Mouse (Mus musculus) right cerebral cortex, postnatal 14 days (tissue): Measurements from ENCODE around the gene Cdca8.
"Not testable (repeated sequence)": the region's sequence is repeated elsewhere in the genome, so short reads cannot be mapped to it uniquely, and the experiment has no call there.

ENCODE experiments used
- DNase-seq: peaks from one replicate; pipeline ENCODE4 v3.0.0; 2022

Cdca8 gene

GRCm38 (mm10) chr4:124939211-124939610 lies at the start of gene Cdca8:
Gene Cdca8 (minus strand): TSS chr4:124939311.
- DNase-seq = not testable (repeated sequence)

- no peak for DNase-seq
These were observed 49.3 kb upstream of the Cdca8 start for GRCm38 (mm10) chr4:124988382-124988781.

GRCm38 (mm10) chr4:124987711-124988097 lies 48.6 kb upstream of the Cdca8 start:
- DNase-seq = no peak

GRCm38 (mm10) chr4:124986739-124987710 lies 47.9 kb upstream of the Cdca8 start:
- no peak for DNase-seq

- DNase-seq = no peak
These were observed 46.8 kb upstream of the Cdca8 start, which contains the start of gene Rspo1 for GRCm38 (mm10) chr4:124985671-124986602. Gene Rspo1 (plus strand): TSS chr4:124986430.

- no peak for DNase-seq
These were observed 46.0 kb upstream of the Cdca8 start for GRCm38 (mm10) chr4:124984871-124985670.

GRCm38 (mm10) chr4:124983893-124984526 lies 44.9 kb upstream of the Cdca8 start:
- DNase-seq = no peak

GRCm38 (mm10) chr4:124978201-124978600 lies 39.1 kb upstream of the Cdca8 start:
- DNase-seq = no peak

GRCm38 (mm10) chr4:124973296-124973695 lies 34.2 kb upstream of the Cdca8 start:
- DNase-seq = peak; percentile 40

GRCm38 (mm10) chr4:124972316-124972715 lies 33.2 kb upstream of the Cdca8 start:
- DNase-seq = no peak

- DNase-seq = no peak
These were observed 32.0 kb upstream of the Cdca8 start for GRCm38 (mm10) chr4:124971094-124971493.

- no peak for DNase-seq
These were observed 31.6 kb upstream of the Cdca8 start for GRCm38 (mm10) chr4:124970677-124971076.

GRCm38 (mm10) chr4:124970194-124970593 lies 31.1 kb upstream of the Cdca8 start:
- no peak for DNase-seq

GRCm38 (mm10) chr4:124969219-124969848 lies 30.2 kb upstream of the Cdca8 start:
- DNase-seq = no peak

- no peak for DNase-seq
These were observed 29.6 kb upstream of the Cdca8 start for GRCm38 (mm10) chr4:124968711-124969110.

GRCm38 (mm10) chr4:124964912-124965599 lies 25.9 kb upstream of the Cdca8 start:
- DNase-seq = no peak

GRCm38 (mm10) chr4:124962576-124962975 lies 23.5 kb upstream of the Cdca8 start:
- no peak for DNase-seq

- DNase-seq = no peak
These were observed 21.8 kb upstream of the Cdca8 start for GRCm38 (mm10) chr4:124960940-124961339.

GRCm38 (mm10) chr4:124959062-124959461 lies 20.0 kb upstream of the Cdca8 start:
- no peak for DNase-seq

GRCm38 (mm10) chr4:124957284-124957683 lies 18.2 kb upstream of the Cdca8 start:
- DNase-seq = no peak

GRCm38 (mm10) chr4:124953546-124953945 lies 14.4 kb upstream of the Cdca8 start:
- no peak for DNase-seq
